Mouse (Mus musculus) testis, adult 2 months (tissue): ENCODE results near the gene Speer4b.

Experiments used
- CTCF ChIP-seq: fragments of 200-500 bp; IDR thresholded peaks from 2 replicates; pipeline ENCODE4 v1.5.1; 2012; ENCODE audit warnings: low read depth, mild to moderate bottlenecking, inconsistent platforms, low read length, moderate library complexity; ENCODE audit not compliant: control insufficient read depth, insufficient read depth, insufficient replicate concordance
- POLR2A ChIP-seq: fragments of 200-500 bp; IDR thresholded peaks from 2 replicates; pipeline ENCODE4 v1.6.1; 2012; ENCODE audit warnings: low read depth, mild to moderate bottlenecking, inconsistent platforms, low read length, moderate library complexity; ENCODE audit not compliant: control insufficient read depth

- TF ChIP-seq CTCF (no peak), POLR2A (no peak)
Observed at GRCm38 (mm10) chr5:27486138-27486537, 15.1 kb downstream of the Speer4b start.
